Mouse (Mus musculus): ENCODE results near the gene Irgq.
A peak's percentile ranks its signal among the peaks of the same experiment; 100 is the strongest.

The Irgq gene

GRCm38 (mm10) chr7:24551985-24552759 lies 21.7 kb downstream of the Irgq start:
- DNase-seq: no peak

GRCm38 (mm10) chr7:24555786-24556185 lies 25.3 kb downstream of the Irgq start:
- DNase-seq: no peak

- DNase-seq: no peak
Observed at GRCm38 (mm10) chr7:24561450-24561849, 31.0 kb downstream of the Irgq start.

GRCm38 (mm10) chr7:24563191-24563836 lies 32.8 kb downstream of the Irgq start:
- DNase-seq: no peak

GRCm38 (mm10) chr7:24563837-24564206 lies 33.3 kb downstream of the Irgq start:
- no peak for DNase-seq

GRCm38 (mm10) chr7:24564607-24565265 lies 34.2 kb downstream of the Irgq start:
- peak; percentile 76 for DNase-seq

GRCm38 (mm10) chr7:24565627-24566026 lies 35.1 kb downstream of the Irgq start:
- no peak for DNase-seq

- no peak for DNase-seq
Observed at GRCm38 (mm10) chr7:24566206-24566605, 35.7 kb downstream of the Irgq start.

GRCm38 (mm10) chr7:24568512-24568911 lies 38.0 kb downstream of the Irgq start:
- DNase-seq: no peak

GRCm38 (mm10) chr7:24571071-24571470 lies 40.6 kb downstream of the Irgq start:
- DNase-seq: no peak

GRCm38 (mm10) chr7:24572455-24572854 lies 42.0 kb downstream of the Irgq start:
- DNase-seq: no peak

GRCm38 (mm10) chr7:24574224-24574796 lies 43.8 kb downstream of the Irgq start:
- DNase-seq: no peak

- no peak for DNase-seq
Observed at GRCm38 (mm10) chr7:24577811-24578210, 47.3 kb downstream of the Irgq start.

GRCm38 (mm10) chr7:24584876-24585275 lies 54.4 kb downstream of the Irgq start:
- no peak for DNase-seq

- DNase-seq: no peak
Observed at GRCm38 (mm10) chr7:24585995-24586394, 55.5 kb downstream of the Irgq start.

GRCm38 (mm10) chr7:24586828-24587227 lies 56.3 kb downstream of the Irgq start:
- DNase-seq: no peak

- DNase-seq: peak; percentile 27
Observed at GRCm38 (mm10) chr7:24587330-24588105, 57.0 kb downstream of the Irgq start, which contains the start of the genes Ethe1 and Zfp575. TSS of gene Ethe1 (plus strand) at chr7:24587543. TSS of gene Zfp575 (minus strand) at chr7:24587641.
